Mouse (Mus musculus): ENCODE data around the gene Tspan31. TPM values are rescaled to one million over a fixed set of nuclear protein-coding genes. Genes with fewer than 3 reads are reported as not detected.
A peak's percentile ranks its signal among the peaks of the same experiment; 100 is the strongest.

Gene Tspan31
- polyA plus RNA-seq, 1 experiment = 118 TPM

DNA sequence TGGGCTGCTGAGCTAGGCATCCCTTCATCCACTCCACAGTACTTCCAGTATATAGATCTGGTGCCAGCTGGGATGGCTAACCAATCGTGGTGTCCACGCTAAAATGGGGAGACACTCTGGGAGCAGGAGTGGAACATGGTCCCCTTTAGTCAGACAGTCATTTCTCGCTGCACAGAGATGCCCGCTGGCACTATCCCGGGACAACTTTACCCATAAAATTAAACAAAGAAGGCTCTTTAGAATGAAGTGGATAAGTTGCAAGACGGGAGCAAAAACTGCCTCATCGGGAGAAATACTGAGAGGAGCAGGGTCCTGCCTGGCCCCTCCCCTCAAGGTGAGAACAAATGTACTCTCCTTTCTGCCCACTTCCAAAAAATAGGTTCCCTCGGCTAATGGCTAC, 11.4 kb downstream of the Tspan31 start:
- Histone ChIP-seq H3K79me2 (ENCODE audit: control insufficient read depth, insufficient read depth) (peaks cover 4% of the 10 kb centered on the region), H3K4me3 (ENCODE audit: insufficient read depth, poor library complexity, severe bottlenecking) (no peak overlapping the region), H3K27me3 (ENCODE audit: control insufficient read depth, insufficient read depth, insufficient read length) (no peaks in the 10 kb centered on the region), H3ac (ENCODE audit: control insufficient read depth, insufficient read length, low read depth) (no peak overlapping the region), H3K79me3 (ENCODE audit: low read depth) (peaks cover 2% of the 10 kb centered on the region), H3K36me3 (ENCODE audit: control insufficient read depth, insufficient read depth) (no peaks in the 10 kb centered on the region)
- no peak for TF ChIP-seq MYOG (IDR thresholded peaks at IDR 0.05; ENCODE audit: control insufficient read depth, extremely low read depth, insufficient read length)
- no peak for TF ChIP-seq MAX (IDR thresholded peaks at IDR 0.05)
- no peak for TF ChIP-seq MYOD1 (IDR thresholded peaks at IDR 0.05; ENCODE audit: control insufficient read depth, insufficient read length, low read depth)
- no peak for TF ChIP-seq CEBPB (IDR thresholded peaks at IDR 0.05; ENCODE audit: low read depth)
- no peak for TF ChIP-seq USF1 (IDR thresholded peaks at IDR 0.05; ENCODE audit: low read depth)
- no peak for TF ChIP-seq FOSL1 (IDR thresholded peaks at IDR 0.05; ENCODE audit: insufficient read depth, low read length, poor library complexity, severe bottlenecking)
- TF ChIP-seq CTCF (IDR thresholded peaks at IDR 0.05; ENCODE audit: control insufficient read depth, insufficient read depth, insufficient read length) = no peak

DNA sequence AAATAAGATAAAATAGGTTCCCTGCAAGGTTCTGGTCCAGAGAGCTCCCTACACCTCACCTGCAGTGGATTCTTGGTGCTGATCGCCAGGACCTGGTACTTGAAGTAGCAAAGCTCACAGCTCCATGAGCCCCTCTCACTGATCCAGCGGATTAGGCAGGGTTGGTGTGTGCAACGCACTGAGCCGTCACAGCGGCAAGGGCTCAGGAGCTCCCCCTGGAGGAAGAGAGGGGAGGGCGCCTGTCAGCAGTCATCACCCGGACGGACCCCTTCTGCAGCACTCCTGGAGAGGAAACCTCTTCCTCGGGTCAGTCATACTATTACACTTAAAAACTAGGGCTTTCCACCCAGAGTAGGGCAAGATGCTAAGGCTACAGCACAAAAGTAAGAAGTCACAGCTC, 11.9 kb downstream of the Tspan31 start:
- Histone ChIP-seq H3ac (ENCODE audit: control insufficient read depth, insufficient read length, low read depth) (no peak overlapping the region), H3K79me2 (ENCODE audit: control insufficient read depth, insufficient read depth) (no peaks in the 10 kb centered on the region), H3K4me3 (ENCODE audit: insufficient read depth, poor library complexity, severe bottlenecking) (no peak overlapping the region), H3K79me3 (ENCODE audit: low read depth) (no peaks in the 10 kb centered on the region), H3K36me3 (ENCODE audit: control insufficient read depth, insufficient read depth) (no peaks in the 10 kb centered on the region), H3K27me3 (ENCODE audit: control insufficient read depth, insufficient read depth, insufficient read length) (no peaks in the 10 kb centered on the region)
- TF ChIP-seq CTCF (IDR thresholded peaks at IDR 0.05; ENCODE audit: control insufficient read depth, insufficient read depth, insufficient read length) = peak; percentile 90
- TF ChIP-seq CEBPB (IDR thresholded peaks at IDR 0.05; ENCODE audit: low read depth) = no peak

DNA sequence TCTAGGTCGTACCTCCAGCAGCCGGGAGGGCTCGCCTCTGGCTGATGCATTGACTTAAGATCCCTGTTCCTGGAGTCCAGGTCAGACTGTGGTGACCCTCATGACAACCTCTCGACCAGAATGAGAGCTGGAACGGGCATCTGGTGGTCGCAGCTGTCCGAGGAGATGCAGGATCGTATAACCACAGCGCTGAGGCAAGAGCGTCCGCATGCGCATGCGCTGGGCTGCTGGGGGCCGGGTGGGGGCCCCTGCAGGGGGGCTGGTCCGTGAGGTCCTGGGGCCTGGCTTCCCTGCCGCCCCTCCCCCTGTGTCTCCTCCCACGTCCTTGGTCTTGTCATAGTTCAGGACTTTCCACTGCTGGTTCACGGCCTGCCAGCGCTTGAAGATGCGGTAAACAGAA, 13.6 kb downstream of the Tspan31 start:
- Histone ChIP-seq H3K79me3 (ENCODE audit: low read depth) (no peaks in the 10 kb centered on the region), H3K79me2 (ENCODE audit: control insufficient read depth, insufficient read depth) (no peaks in the 10 kb centered on the region), H3ac (ENCODE audit: control insufficient read depth, insufficient read length, low read depth) (no peak overlapping the region), H3K36me3 (ENCODE audit: control insufficient read depth, insufficient read depth) (no peaks in the 10 kb centered on the region), H3K4me3 (ENCODE audit: insufficient read depth, poor library complexity, severe bottlenecking) (no peak overlapping the region), H3K27me3 (ENCODE audit: control insufficient read depth, insufficient read depth, insufficient read length) (no peaks in the 10 kb centered on the region)
- no peak for TF ChIP-seq MYOG (IDR thresholded peaks at IDR 0.05; ENCODE audit: control insufficient read depth, extremely low read depth, insufficient read length)
- TF ChIP-seq CEBPB (IDR thresholded peaks at IDR 0.05; ENCODE audit: low read depth) = no peak
- TF ChIP-seq MAX (IDR thresholded peaks at IDR 0.05) = no peak
- TF ChIP-seq USF1 (IDR thresholded peaks at IDR 0.05; ENCODE audit: low read depth) = no peak
- no peak for TF ChIP-seq CTCF (IDR thresholded peaks at IDR 0.05; ENCODE audit: control insufficient read depth, insufficient read depth, insufficient read length)
- TF ChIP-seq FOSL1 (IDR thresholded peaks at IDR 0.05; ENCODE audit: insufficient read depth, low read length, poor library complexity, severe bottlenecking) = no peak

DNA sequence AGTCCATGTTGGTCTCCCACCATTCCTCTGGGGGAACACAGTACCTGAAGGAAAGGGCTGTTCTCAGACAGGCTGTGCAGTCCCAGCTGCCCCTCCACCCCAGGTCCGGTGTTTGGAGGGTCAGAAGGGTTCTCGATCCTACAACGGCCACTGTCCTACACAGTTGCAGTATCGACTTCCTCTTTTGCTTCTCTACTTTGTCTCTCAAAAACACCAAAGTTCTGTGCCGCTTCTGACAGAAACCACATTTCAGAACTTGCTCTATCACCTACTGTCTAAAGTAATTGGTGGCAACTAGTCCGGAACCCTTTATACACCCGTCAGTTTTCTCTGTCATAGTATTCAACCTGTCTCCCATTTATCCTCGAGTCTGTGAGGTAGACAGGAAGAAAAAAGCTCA, 14.7 kb downstream of the Tspan31 start:
- Histone ChIP-seq H3K27me3 (ENCODE audit: control insufficient read depth, insufficient read depth, insufficient read length) (peaks cover 3% of the 10 kb centered on the region), H3ac (ENCODE audit: control insufficient read depth, insufficient read length, low read depth) (no peak overlapping the region), H3K79me3 (ENCODE audit: low read depth) (no peaks in the 10 kb centered on the region), H3K36me3 (ENCODE audit: control insufficient read depth, insufficient read depth) (no peaks in the 10 kb centered on the region), H3K4me3 (ENCODE audit: insufficient read depth, poor library complexity, severe bottlenecking) (no peak overlapping the region), H3K79me2 (ENCODE audit: control insufficient read depth, insufficient read depth) (no peaks in the 10 kb centered on the region)
- TF ChIP-seq MYOG (IDR thresholded peaks at IDR 0.05; ENCODE audit: control insufficient read depth, extremely low read depth, insufficient read length) = no peak
- TF ChIP-seq MAX (IDR thresholded peaks at IDR 0.05) = no peak
- no peak for TF ChIP-seq CEBPB (IDR thresholded peaks at IDR 0.05; ENCODE audit: low read depth)
- TF ChIP-seq CTCF (IDR thresholded peaks at IDR 0.05; ENCODE audit: control insufficient read depth, insufficient read depth, insufficient read length) = no peak
- TF ChIP-seq MYOD1 (IDR thresholded peaks at IDR 0.05; ENCODE audit: control insufficient read depth, insufficient read length, low read depth) = no peak
- no peak for TF ChIP-seq USF1 (IDR thresholded peaks at IDR 0.05; ENCODE audit: low read depth)
- no peak for TF ChIP-seq FOSL1 (IDR thresholded peaks at IDR 0.05; ENCODE audit: insufficient read depth, low read length, poor library complexity, severe bottlenecking)

DNA sequence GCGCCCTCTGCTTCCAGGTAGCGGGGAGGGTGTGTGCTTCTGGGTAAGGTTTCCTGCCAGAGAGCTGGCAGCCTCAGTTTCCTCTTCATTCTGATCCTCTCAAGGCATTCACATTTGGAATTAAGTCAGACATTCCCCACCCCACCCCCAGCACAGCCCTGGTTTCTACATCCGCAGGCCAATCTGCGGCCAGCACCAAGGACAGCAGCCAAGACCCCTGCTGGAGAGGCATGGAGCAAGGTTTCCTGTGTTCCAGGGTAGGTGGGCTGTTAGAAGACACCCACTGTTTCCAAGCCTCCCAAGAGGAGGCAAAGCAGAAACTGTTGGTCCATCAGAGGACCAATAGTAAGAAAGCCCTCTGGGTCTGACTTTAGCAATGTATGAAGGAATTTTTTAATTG, 15.4 kb downstream of the Tspan31 start:
- no peak overlapping the region for H3ac ChIP-seq (ENCODE audit: control insufficient read depth, insufficient read length, low read depth)
- H3K79me3 ChIP-seq (ENCODE audit: low read depth) = no peaks in the 10 kb centered on the region
- peaks cover 9% of the 10 kb centered on the region for H3K27me3 ChIP-seq (ENCODE audit: control insufficient read depth, insufficient read depth, insufficient read length)
- H3K4me3 ChIP-seq (ENCODE audit: insufficient read depth, poor library complexity, severe bottlenecking) = no peak overlapping the region
- TF ChIP-seq CEBPB (IDR thresholded peaks at IDR 0.05; ENCODE audit: low read depth) (no peak), MAX (IDR thresholded peaks at IDR 0.05) (no peak), FOSL1 (IDR thresholded peaks at IDR 0.05; ENCODE audit: insufficient read depth, low read length, poor library complexity, severe bottlenecking) (no peak), MYOG (IDR thresholded peaks at IDR 0.05; ENCODE audit: control insufficient read depth, extremely low read depth, insufficient read length) (no peak), CTCF (IDR thresholded peaks at IDR 0.05; ENCODE audit: control insufficient read depth, insufficient read depth, insufficient read length) (no peak)
- no peaks in the 10 kb centered on the region for H3K36me3 ChIP-seq (ENCODE audit: control insufficient read depth, insufficient read depth)
- no peaks in the 10 kb centered on the region for H3K79me2 ChIP-seq (ENCODE audit: control insufficient read depth, insufficient read depth)

DNA sequence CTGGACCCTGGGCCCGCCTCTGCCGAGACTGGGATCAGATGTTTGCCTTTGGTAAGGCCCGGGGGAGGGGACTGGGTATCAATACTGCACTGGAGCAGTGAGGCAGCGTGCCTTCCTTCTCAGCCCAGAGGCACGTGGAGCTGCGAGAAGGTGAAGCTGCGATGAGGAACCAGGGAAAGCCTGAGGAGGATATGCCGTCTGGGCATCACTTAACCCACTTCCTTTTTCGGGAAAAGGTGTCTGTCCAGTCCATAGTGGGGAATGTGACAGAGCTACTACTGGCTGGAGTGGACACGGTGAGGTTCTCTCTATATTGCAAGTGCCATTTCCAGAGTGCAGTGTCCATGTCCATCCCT, 20.0 kb downstream of the Tspan31 start:
- H3ac ChIP-seq (ENCODE audit: control insufficient read depth, insufficient read length, low read depth) = no peak overlapping the region
- no peak overlapping the region for H3K4me3 ChIP-seq (ENCODE audit: insufficient read depth, poor library complexity, severe bottlenecking)
- H3K79me2 ChIP-seq (ENCODE audit: control insufficient read depth, insufficient read depth) = no peaks in the 10 kb centered on the region
- no peak for TF ChIP-seq MYOD1 (IDR thresholded peaks at IDR 0.05; ENCODE audit: control insufficient read depth, insufficient read length, low read depth)
- TF ChIP-seq CEBPB (IDR thresholded peaks at IDR 0.05; ENCODE audit: low read depth) = no peak
- peaks cover 7% of the 10 kb centered on the region for H3K36me3 ChIP-seq (ENCODE audit: control insufficient read depth, insufficient read depth)
- no peaks in the 10 kb centered on the region for H3K79me3 ChIP-seq (ENCODE audit: low read depth)
- H3K27me3 ChIP-seq (ENCODE audit: control insufficient read depth, insufficient read depth, insufficient read length) = peaks cover 17% of the 10 kb centered on the region
